Mouse (Mus musculus) C2C12 (cell line): ENCODE results near the gene Stk11.

Source experiments
- CTCF ChIP-seq: IDR thresholded peaks from one replicate; pipeline ENCODE4 v1.5.1; 2011; ENCODE audit not compliant: control insufficient read depth, insufficient read depth, insufficient read length
- MYOG ChIP-seq: IDR thresholded peaks from one replicate; pipeline ENCODE4 v1.6.1; 2011; ENCODE audit not compliant: control insufficient read depth, insufficient read length; ENCODE audit errors: extremely low read depth
- USF1 ChIP-seq: IDR thresholded peaks from one replicate; pipeline ENCODE4 v1.6.1; 2011; ENCODE audit warnings: low read depth, mild to moderate bottlenecking, control low read depth, moderate library complexity

- TF ChIP-seq CTCF = no peak
- no peak for TF ChIP-seq MYOG
- TF ChIP-seq USF1 = no peak
These were observed 46.4 kb upstream of the Stk11 start for GRCm38 (mm10) chr10:80069251-80069650.
